Mouse (Mus musculus): ENCODE data around the gene Ern1.
"Not testable (repeated sequence)": the region's sequence is repeated elsewhere in the genome, so short reads cannot be mapped to it uniquely, and the experiment has no call there.

Ern1 gene

GRCm38 (mm10) chr11:106437039-106437438, 50.6 kb downstream of the Ern1 start:
- DNase-seq (ENCODE audit: low spot score) = no peak

- no peak for DNase-seq (ENCODE audit: low spot score)
Measured at GRCm38 (mm10) chr11:106430392-106430791, 57.3 kb downstream of the Ern1 start.

GRCm38 (mm10) chr11:106429689-106430088, 58.0 kb downstream of the Ern1 start:
- no peak for DNase-seq (ENCODE audit: low spot score)

- no peak for DNase-seq (ENCODE audit: low spot score)
Measured at GRCm38 (mm10) chr11:106428556-106428955, 59.1 kb downstream of the Ern1 start.

- no peak for DNase-seq (ENCODE audit: low spot score)
Measured at GRCm38 (mm10) chr11:106428106-106428505, 59.5 kb downstream of the Ern1 start.

GRCm38 (mm10) chr11:106426447-106426846, 61.2 kb downstream of the Ern1 start:
- no peak for DNase-seq (ENCODE audit: low spot score)

- no peak for DNase-seq (ENCODE audit: low spot score)
Measured at GRCm38 (mm10) chr11:106425201-106425600, 62.5 kb downstream of the Ern1 start.

- no peak for DNase-seq (ENCODE audit: low spot score)
Measured at GRCm38 (mm10) chr11:106419262-106420102, 68.2 kb downstream of the Ern1 start.

GRCm38 (mm10) chr11:106418622-106419196, 68.9 kb downstream of the Ern1 start:
- peak; percentile 25 for DNase-seq (ENCODE audit: low spot score)

- DNase-seq (ENCODE audit: low spot score) = no peak
Measured at GRCm38 (mm10) chr11:106417860-106418259, 69.8 kb downstream of the Ern1 start.

- no peak for DNase-seq (ENCODE audit: low spot score)
Measured at GRCm38 (mm10) chr11:106416331-106416730, 71.3 kb downstream of the Ern1 start.

- DNase-seq (ENCODE audit: low spot score) = no peak
Measured at GRCm38 (mm10) chr11:106412641-106413360, 74.9 kb downstream of the Ern1 start.

- no peak for DNase-seq (ENCODE audit: low spot score)
Measured at GRCm38 (mm10) chr11:106411157-106411556, 76.5 kb downstream of the Ern1 start.

- DNase-seq (ENCODE audit: low spot score) = no peak
Measured at GRCm38 (mm10) chr11:106410507-106410906, 77.1 kb downstream of the Ern1 start.

- no peak for DNase-seq (ENCODE audit: low spot score)
Measured at GRCm38 (mm10) chr11:106410011-106410410, 77.6 kb downstream of the Ern1 start.

GRCm38 (mm10) chr11:106398481-106398880, 89.2 kb downstream of the Ern1 start:
- no peak for DNase-seq (ENCODE audit: low spot score)

GRCm38 (mm10) chr11:106397656-106398055, 90.0 kb downstream of the Ern1 start:
- DNase-seq (ENCODE audit: low spot score) = no peak

- DNase-seq (ENCODE audit: low spot score) = not testable (repeated sequence)
Measured at GRCm38 (mm10) chr11:106394055-106394454, 93.6 kb downstream of the Ern1 start.

GRCm38 (mm10) chr11:106393331-106393616, 94.4 kb downstream of the Ern1 start:
- DNase-seq (ENCODE audit: low spot score) = no peak

GRCm38 (mm10) chr11:106392597-106393330, 94.9 kb downstream of the Ern1 start:
- no peak for DNase-seq (ENCODE audit: low spot score)

GRCm38 (mm10) chr11:106391546-106392188, 96.0 kb downstream of the Ern1 start:
- DNase-seq (ENCODE audit: low spot score) = no peak

GRCm38 (mm10) chr11:106390757-106391156, 96.9 kb downstream of the Ern1 start:
- no peak for DNase-seq (ENCODE audit: low spot score)
